Mouse (Mus musculus) cerebellum, adult (tissue): ENCODE measurements around the gene Rcvrn.

Experiments
- ATAC-seq: cut with Nextera tagmentation; 2 replicates; pipeline ENCODE4 v1.9.2; 2017; ENCODE audit warnings: mild to moderate bottlenecking, moderate library complexity, mixed read lengths; ENCODE audit not compliant: insufficient number of reproducible peaks, low FRiP score, low TSS enrichment

Rcvrn gene

DNA sequence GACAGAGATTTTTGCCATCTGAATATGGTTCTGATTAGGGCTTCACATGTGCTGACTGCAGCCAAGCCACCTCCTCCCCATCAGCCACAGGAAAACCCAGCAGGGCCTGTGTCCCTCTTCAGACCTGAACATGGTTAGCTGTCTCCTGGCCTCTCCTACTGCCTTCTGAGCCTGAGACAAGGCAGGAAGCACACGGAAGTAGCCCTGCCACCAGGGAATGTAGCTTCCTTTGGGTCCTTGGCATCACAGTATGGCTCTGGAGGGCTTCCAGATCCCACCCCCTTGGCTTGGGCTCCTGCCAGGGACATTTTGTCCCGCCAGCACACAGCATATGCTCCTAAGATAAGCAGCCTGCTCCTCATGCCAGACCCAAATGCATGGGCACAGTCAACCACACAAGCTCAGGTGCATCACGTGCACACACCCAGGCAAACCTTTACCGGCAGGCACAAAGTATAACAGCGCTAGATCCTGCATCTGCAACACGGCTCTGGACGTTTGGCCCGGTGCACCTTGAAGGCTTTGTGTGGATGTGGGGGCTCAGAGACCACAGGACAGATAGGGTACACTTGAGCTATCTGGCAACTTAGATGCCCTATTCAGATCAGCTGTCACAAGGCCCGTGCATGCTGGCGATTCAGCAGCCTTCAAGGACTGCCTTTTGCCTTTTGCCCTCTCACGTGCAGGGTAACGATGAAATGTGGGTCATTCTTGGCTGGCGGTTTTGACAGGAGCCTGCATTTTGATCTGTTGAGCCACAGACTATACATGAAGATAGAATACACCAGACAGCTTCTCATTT is 27.4 kb upstream of the Rcvrn start:
- peak; percentile 72 for ATAC-seq

DNA sequence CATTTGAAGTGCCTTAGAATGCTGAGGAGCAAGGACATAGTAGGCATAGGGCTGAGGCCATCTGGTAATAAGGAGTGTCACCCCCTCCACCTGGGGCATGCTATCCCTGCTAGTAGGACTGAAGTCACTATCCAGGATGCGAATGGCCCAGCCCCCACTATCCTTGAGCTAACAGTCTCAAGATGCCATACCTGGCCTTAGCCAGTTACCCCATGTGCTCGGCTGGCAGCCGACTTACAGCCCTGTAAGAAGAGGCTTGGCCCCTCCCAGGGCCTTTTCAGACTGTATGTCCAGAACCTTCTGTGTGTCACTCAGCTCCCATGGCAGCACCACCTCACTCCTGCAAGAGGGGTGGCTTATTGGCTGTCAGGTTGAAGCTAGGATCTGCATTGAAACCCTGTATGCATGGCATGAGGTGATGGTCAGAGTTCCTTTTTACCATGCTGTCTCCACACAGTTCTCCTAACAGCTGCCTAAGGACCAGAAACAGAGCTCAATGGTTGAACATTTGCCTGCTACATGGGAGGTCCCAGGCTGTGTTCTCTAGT is 26.6 kb upstream of the Rcvrn start:
- no peak for ATAC-seq

DNA sequence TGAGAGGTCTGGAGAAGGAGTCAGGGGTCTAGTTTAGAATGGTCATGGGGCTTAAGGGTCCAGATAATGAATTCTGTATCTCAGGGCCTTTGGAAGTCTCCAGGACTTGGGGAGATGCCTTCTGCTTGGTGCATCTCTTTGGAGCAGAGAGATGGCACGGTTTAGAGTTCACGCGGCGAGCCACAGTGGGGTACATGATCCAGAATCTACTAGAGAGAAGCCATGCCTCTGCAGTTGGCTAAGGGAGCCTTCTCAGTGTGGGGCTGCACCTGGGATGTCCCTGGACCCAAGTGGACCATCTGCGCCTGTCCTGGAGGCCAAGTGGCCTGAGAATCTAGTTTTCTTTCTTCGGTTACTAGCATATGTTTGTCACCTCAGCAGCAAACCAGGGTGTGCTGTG is 25.1 kb upstream of the Rcvrn start:
- peak; percentile 66; the same call in 1 of the 2 replicates for ATAC-seq

GRCm38 (mm10) chr11:67672140-67672539 is 23.0 kb upstream of the Rcvrn start:
- no peak for ATAC-seq

DNA sequence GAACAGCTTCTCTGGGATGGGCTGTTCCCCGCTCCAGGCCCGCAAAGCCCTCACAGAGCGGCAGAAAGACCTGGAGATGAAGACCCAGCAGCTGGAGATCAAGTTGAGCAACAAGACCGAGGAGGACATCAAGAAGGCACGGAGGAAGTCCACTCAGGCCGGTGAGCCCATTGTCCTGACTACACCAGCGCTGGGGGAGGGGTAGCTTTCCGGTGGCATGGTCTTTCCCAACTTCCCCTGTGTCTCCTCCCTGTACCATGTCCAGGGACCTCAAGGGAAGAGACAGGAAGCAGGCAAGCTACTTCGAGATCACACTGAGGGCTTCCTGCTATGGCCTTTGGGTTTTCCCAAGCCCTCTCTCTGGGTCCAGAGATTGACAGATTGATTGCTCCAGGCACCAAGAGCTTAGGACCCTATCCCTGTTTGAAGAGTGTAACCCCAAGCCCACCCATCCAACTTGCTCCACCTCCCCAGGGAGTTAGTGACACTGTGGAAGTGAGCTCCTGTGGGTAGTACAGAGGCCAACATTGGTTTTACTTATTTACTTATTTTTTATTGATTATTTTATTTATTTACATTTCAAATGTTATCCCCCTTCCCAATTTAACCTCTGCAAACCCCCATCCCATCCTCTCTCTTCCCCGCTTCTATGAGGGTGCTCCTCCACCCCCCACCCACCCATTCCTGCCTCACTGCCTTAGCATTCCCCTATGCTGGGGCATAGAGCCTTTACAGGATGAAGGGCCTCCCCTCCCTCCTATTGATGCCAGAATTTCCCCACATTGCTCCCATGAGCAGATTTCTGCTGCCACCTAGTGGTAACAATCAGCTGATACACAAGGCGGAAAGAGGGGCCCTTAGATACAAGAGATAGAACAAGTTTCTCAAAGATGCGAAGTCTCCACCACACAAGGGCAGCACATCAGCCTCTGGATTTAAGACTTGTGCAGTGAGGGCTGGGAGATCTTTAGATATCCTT is 19.3 kb upstream of the Rcvrn start:
- ATAC-seq: peak; percentile 41; the same call in 1 of the 2 replicates

- no peak for ATAC-seq
Observed at GRCm38 (mm10) chr11:67679300-67679699, 15.8 kb upstream of the Rcvrn start.

DNA sequence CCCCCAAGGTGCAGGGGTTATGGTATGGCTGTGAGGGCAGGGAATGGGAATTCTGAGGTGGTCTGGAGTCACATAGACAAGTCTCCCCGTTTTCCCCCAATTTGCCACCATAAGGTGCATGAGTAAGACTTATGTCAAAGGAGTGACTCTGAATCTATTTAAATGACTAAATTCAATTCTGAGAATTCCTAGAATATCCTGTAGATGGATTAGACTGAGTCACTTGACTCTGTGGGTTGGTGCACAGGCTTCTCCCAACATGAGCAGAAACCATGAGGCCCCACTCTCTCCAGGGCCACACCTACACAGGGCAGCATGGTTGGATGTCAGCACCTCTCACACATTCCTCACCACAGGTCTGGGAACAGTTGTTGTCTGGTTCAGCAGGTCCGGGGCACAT is 15.2 kb upstream of the Rcvrn start:
- ATAC-seq: no peak

- no peak for ATAC-seq
Observed at GRCm38 (mm10) chr11:67681871-67682270, 13.3 kb upstream of the Rcvrn start.

DNA sequence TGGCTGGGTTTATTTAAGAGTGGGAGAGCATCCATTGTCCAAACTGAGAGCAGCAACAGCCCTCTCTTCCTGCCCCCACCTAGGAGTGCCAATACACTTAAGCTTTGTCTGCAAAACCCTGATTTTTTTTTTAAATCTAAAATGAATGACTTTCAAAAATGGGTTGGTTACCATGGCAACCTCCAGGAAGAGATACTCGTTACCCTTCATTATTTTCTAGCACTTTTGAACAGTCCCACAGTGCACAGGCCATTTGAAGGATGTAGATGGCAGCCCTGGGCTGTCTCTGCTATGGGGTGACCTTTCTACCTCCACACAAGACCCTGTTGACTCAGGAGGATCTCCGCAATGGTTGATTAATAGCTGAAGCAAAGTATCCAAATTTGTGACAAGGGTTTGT is 9.0 kb upstream of the Rcvrn start:
- no peak for ATAC-seq

DNA sequence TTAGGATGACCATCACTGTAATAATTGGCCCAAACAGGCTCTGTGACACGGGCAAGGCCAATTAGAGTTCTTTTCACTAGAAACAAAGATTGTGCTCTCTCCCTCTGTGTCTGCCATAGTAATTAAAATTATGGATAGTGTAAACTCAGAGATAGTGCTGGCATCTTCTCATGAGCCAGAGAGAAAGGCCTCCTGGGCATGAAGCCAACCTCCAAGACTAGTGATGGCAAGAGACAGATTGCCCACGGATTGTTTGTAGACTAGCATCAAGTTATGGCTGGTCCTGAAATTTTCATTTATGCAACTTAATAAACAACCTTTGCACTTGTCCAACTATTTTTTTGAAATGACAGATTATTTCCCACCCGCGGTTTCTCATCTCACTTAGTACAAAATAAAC is 17.9 kb downstream of the Rcvrn start:
- ATAC-seq: no peak

- ATAC-seq: no peak
Observed at GRCm38 (mm10) chr11:67715382-67715781, 20.3 kb downstream of the Rcvrn start.

GRCm38 (mm10) chr11:67721485-67721884 is 26.4 kb downstream of the Rcvrn start:
- no peak for ATAC-seq

GRCm38 (mm10) chr11:67722399-67723156 is 27.5 kb downstream of the Rcvrn start:
- ATAC-seq: no peak

DNA sequence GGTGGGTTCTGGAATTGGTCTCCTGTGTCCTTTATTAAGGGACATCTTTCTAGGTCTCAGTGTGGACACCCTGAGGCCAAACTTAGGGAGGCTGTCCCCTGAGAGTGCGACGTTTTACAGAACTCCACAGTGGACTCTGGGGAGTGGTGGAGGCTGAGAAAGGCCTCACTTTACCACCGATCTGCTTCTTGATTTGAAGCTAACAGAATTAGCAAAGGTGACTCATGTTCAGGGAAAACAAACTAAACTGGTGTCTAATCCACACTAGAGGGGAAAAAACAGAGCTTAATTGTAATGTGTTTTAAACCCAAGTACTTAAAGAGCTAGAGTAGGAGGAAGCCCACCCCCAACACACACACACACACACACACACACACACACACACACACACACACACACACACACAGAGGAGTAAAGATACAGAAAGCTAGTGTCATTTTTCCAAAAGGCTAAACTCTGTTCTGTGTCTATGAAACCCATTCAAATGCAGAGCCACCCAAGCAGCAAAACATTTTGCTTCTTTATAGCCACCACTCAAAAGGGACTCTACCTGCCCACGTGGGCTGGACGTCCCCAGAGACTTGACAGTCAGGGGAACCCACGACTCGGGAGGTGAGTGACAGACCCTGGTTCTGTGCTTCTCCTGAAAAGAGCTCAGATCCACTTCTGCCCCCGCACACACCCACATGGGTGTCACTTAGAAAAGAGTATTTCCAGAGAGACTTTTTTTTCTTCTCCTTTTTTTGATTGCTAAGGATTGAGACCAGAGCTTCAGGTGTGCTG is 28.3 kb downstream of the Rcvrn start:
- ATAC-seq: no peak

DNA sequence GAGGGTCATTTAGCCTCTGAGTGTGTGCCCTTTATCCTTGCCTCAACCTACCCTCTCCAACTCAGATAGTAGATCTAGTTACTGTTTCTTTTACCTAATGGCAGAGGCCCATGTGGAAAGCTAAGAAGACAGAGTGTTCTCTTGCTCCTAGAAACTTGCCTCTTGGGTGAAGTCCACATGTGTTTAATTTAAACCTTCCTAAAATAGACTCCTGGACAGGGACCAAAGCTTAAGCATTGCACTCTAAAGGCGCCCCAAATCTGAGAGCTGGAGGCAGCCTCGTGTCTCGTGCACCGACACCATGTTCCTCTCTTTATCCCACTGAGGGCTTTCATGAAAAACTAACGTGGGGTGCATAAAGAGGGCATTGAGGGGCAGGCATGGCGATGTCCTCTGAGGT is 32.0 kb downstream of the Rcvrn start:
- ATAC-seq: no peak

GRCm38 (mm10) chr11:67728726-67729125 is 33.6 kb downstream of the Rcvrn start:
- ATAC-seq: no peak

- ATAC-seq: no peak
Observed at GRCm38 (mm10) chr11:67731056-67731455, 35.9 kb downstream of the Rcvrn start.

DNA sequence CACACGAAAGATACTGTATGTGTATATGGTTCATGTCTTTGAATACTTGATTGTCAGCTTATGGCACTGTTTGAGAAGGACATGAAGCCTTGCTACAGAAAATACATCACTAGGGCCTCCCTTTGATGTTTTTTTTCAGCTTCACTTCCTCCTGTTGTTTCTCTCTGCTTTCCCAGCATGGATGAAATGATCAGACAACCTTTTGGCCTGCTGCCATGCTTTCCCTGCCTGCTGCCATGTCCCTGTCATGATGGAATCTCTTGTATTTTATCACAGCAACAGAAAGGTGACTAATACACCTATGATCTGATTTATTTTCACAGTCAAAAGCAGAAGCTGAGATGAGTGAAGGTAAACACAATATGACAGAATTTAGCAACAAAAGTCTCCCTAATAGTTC is 38.6 kb downstream of the Rcvrn start:
- ATAC-seq: no peak

DNA sequence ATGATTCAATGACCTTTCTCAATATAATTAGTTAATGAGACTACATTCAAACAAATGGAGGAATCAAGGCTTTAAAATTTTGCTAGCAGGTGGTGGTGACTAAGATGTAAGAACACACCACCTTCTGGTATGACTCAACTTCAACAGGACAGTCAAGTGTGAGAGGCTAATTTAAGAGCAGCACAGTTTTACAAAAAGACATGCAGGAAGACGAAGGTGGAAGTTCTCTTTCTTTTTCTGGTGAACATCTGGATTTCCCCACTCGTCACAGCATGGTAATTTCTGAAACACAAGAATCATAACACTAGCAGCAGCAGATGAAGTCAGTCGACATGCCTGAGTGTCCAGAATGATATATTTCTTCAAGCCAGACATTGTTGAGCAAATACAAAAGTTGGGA is 39.5 kb downstream of the Rcvrn start:
- ATAC-seq: no peak

DNA sequence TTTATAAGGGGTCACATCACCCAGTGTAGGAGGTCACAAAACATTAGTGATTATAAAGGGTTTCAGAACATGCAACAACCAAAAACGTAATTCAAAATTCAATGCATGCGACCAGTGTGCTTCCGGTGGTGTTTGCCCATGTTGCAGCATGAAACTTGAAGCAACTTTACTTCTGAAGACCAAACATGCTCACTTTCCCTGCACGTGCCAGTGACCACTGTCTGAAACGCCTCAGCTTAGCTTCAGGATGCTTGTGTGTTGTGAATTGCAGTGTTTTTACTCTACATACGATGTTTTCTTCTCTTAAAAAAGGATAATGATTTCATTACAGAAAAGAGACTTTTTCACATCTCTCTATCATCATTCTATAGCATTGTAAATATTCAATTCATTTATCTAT is 43.2 kb downstream of the Rcvrn start:
- no peak for ATAC-seq
